Mouse (Mus musculus) heart, postnatal 36 days (tissue): ENCODE measurements around the gene Ivd. TPM values are rescaled to one million over a fixed set of nuclear protein-coding genes. Genes with fewer than 3 reads are reported as not detected.

Experiments
- DNase-seq, 2 experiments: peaks; one replicate each; pipeline ENCODE4 v3.0.0; 2021 to 2022
- intact Hi-C: fragments of 180-260 bp; cut with DNase I; formaldehyde crosslinking; loops from one replicate; pipeline ENCODE4 v1.15.1; 2025
- total RNA-seq, 2 experiments: library from RNA; stranded (reverse); gene quantifications; 2 replicates each; pipeline ENCODE4 v1.2.3; 2021

Gene Ivd
- total RNA-seq, 2 experiments from 2014 or later: 340 to 367 TPM

- intact Hi-C loops: loop anchor here (2.0 to 10.0 kb wide), 2 partner anchors 67 to 279 kb away; no protein-coding TSS in a partner anchor
- no peak for DNase-seq
Observed at GRCm38 (mm10) chr2:118905433-118906117, 43.8 kb downstream of the Ivd start.

GRCm38 (mm10) chr2:118906118-118906492 is 44.4 kb downstream of the Ivd start:
- intact Hi-C loops: loop anchor here (10.0 kb wide), 1 partner anchor 279 kb away; no protein-coding TSS in a partner anchor
- no peak for DNase-seq

- intact Hi-C loops: loop anchor here (10.0 kb wide), 1 partner anchor 277 kb away; no protein-coding TSS in a partner anchor
- peak in 1 of 2 experiments; percentile 24 for DNase-seq
Observed at GRCm38 (mm10) chr2:118907781-118908180, 46.0 kb downstream of the Ivd start.

- no peak for DNase-seq
- intact Hi-C loops: loop anchor here (10.0 kb wide), 1 partner anchor 276 kb away; no protein-coding TSS in a partner anchor
Observed at GRCm38 (mm10) chr2:118909151-118909550, 47.4 kb downstream of the Ivd start.

- DNase-seq: no peak
- intact Hi-C loops: no loop called here
Observed at GRCm38 (mm10) chr2:118910605-118911278, 49.0 kb downstream of the Ivd start.

- intact Hi-C loops: no loop called here
- DNase-seq: no peak
Observed at GRCm38 (mm10) chr2:118912706-118913105, 51.0 kb downstream of the Ivd start.

GRCm38 (mm10) chr2:118913551-118914276 is 52.0 kb downstream of the Ivd start:
- intact Hi-C loops: no loop called here
- no peak for DNase-seq

- intact Hi-C loops: no loop called here
- no peak for DNase-seq
Observed at GRCm38 (mm10) chr2:118914685-118915084, 52.9 kb downstream of the Ivd start.

- intact Hi-C loops: no loop called here
- DNase-seq: no peak
Observed at GRCm38 (mm10) chr2:118916436-118916835, 54.7 kb downstream of the Ivd start.

- no peak for DNase-seq
- intact Hi-C loops: no loop called here
Observed at GRCm38 (mm10) chr2:118918543-118918942, 56.8 kb downstream of the Ivd start.

- DNase-seq: no peak
- intact Hi-C loops: no loop called here
Observed at GRCm38 (mm10) chr2:118920428-118920827, 58.7 kb downstream of the Ivd start.

GRCm38 (mm10) chr2:118925952-118926351 is 64.2 kb downstream of the Ivd start:
- no peak for DNase-seq
- intact Hi-C loops: loop anchor here (1.0 to 2.0 kb wide), 2 partner anchors 24 to 65 kb away; partner anchors contain the start of gene Ivd

GRCm38 (mm10) chr2:118926361-118926997 is 64.7 kb downstream of the Ivd start, which contains the start of gene Chst14:
Gene Chst14 (plus strand): TSS chr2:118926496.
- intact Hi-C loops: loop anchor here (1.0 to 2.0 kb wide), 2 partner anchors 24 to 66 kb away; partner anchors contain the start of gene Ivd
- DNase-seq: peak; percentile 79 to 84

- intact Hi-C loops: loop anchor here (1.0 to 2.0 kb wide), 2 partner anchors 25 to 66 kb away; partner anchors contain the start of gene Ivd
- DNase-seq: no peak
Observed at GRCm38 (mm10) chr2:118926998-118927739, 65.4 kb downstream of the Ivd start.

Other genes with a start within 250 kb of the Ivd start
- gene Pak6, start 198.7 kb upstream of the Ivd start, total RNA-seq: 10 to 100 TPM; 10.1 to 13.0 TPM
- gene Ankrd63, start 158.0 kb upstream of the Ivd start, total RNA-seq: 1 to 10 TPM; 1.4 to 2.5 TPM
- 1 to 10 TPM; 1.9 to 2.7 TPM for gene Plcb2, start 133.5 kb upstream of the Ivd start, total RNA-seq
- gene Inafm2, start 116.2 kb upstream of the Ivd start, total RNA-seq: 10 to 100 TPM; 27.2 to 29.6 TPM
- gene Ccdc9b, start 99.3 kb upstream of the Ivd start, total RNA-seq: 10 to 100 TPM; 24.1 to 28.3 TPM
- not detected for gene Phgr1, start 89.2 kb upstream of the Ivd start, total RNA-seq
- under 1 TPM; 0.03 to 0.06 TPM for gene Disp2, start 82.2 kb upstream of the Ivd start, total RNA-seq
- gene Knstrn, start 48.0 kb upstream of the Ivd start, total RNA-seq: 1 to 10 TPM; 1.5 to 2.3 TPM
- gene Bahd1, start 38.4 kb downstream of the Ivd start, total RNA-seq: 10 to 100 TPM; 18.6 TPM
- 1 to 10 TPM; 9.1 to 9.3 TPM for gene Chst14, start 64.5 kb downstream of the Ivd start, total RNA-seq
- 10 to 100 TPM; 10.4 to 11.2 TPM for gene Ccdc32, start 167.4 kb downstream of the Ivd start, total RNA-seq
- gene Rpusd2, start 172.8 kb downstream of the Ivd start, total RNA-seq: 1 to 10 TPM; 4.5 to 5.2 TPM
- gene Knl1, start 185.2 kb downstream of the Ivd start, total RNA-seq: under 1 TPM; 0.69 to 0.79 TPM